Mouse (Mus musculus): ENCODE results near the gene Tub. TPM values are rescaled to one million over a fixed set of nuclear protein-coding genes. Genes with fewer than 3 reads are reported as not detected.

The Tub gene
- polyA plus RNA-seq, 1 experiment = 0.76 TPM

DNA sequence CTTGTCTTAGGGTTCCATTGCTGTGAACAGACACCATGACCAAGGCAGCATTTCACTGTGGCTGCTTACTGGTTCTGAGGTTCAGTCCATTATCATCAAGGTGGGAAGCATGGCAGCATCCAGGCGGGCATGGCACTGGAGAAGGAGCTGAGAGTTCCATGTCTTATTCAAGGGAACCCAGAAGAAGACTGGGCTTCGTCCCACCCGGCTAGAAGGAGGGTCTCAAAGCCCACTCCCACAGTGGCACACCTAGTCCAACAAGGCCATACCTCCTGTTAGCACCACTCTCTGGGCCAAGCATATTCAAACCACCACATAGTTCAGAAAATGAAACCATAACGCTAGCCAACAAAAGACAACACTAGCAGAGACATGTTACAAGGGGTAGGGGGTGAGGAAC lies 13.5 kb upstream of the Tub start:
- Histone ChIP-seq H3K4me1 (ENCODE audit: control insufficient read depth, insufficient read depth, low read length) (peaks cover 9% of the 10 kb centered on the region), H3K4me3 (replicated peaks; ENCODE audit: extremely low read depth, low read depth, low read length) (no peak overlapping the region)
- no peak for DNase-seq
- WGBS = 94% methylated on average over 4 of the region's 4 CpGs
- TF ChIP-seq CTCF (IDR thresholded peaks at IDR 0.05; ENCODE audit: insufficient read depth, low read length) (no peak), POLR2A (IDR thresholded peaks at IDR 0.05; ENCODE audit: borderline replicate concordance, extremely low read depth, low read depth, low read length) (no peak)

DNA sequence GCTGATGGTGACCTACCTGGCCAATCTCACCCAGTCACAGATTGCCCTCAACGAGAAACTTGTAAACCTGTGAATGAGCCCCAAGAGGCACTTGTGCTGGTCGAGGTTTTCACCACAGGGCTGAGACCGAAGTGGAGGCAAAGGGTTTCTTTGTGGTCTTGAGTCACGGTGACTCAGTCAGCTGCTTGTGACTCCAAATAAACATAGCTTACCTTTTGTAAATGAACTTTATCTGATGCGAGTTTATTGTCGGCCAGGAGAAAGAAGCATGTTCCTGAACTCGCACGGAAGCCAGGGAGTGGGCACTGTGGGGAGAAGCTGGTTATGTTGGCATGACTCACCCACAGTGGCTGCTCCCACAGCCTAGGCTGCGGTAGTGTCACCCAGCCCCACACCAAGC lies 8.7 kb upstream of the Tub start:
- no peak for DNase-seq
- H3K4me1 ChIP-seq (ENCODE audit: control insufficient read depth, insufficient read depth, low read length) = no peaks in the 10 kb centered on the region
- TF ChIP-seq CTCF (IDR thresholded peaks at IDR 0.05; ENCODE audit: insufficient read depth, low read length) (no peak), POLR2A (IDR thresholded peaks at IDR 0.05; ENCODE audit: borderline replicate concordance, extremely low read depth, low read depth, low read length) (no peak)
- no peak overlapping the region for H3K4me3 ChIP-seq (replicated peaks; ENCODE audit: extremely low read depth, low read depth, low read length)
- 70% methylated on average over 9 of the region's 9 CpGs for WGBS

- no peak overlapping the region for H3K4me3 ChIP-seq (replicated peaks; ENCODE audit: extremely low read depth, low read depth, low read length)
- TF ChIP-seq POLR2A (IDR thresholded peaks at IDR 0.05; ENCODE audit: borderline replicate concordance, extremely low read depth, low read depth, low read length) (no peak), CTCF (IDR thresholded peaks at IDR 0.05; ENCODE audit: insufficient read depth, low read length) (peak; percentile 35)
- WGBS = 4% methylated on average over 2 of the region's 2 CpGs
- peak; percentile 17 for DNase-seq
- no peaks in the 10 kb centered on the region for H3K4me1 ChIP-seq (ENCODE audit: control insufficient read depth, insufficient read depth, low read length)
Measured at GRCm38 (mm10) chr7:108944002-108944401, 6.1 kb upstream of the Tub start.

- H3K4me1 ChIP-seq (ENCODE audit: control insufficient read depth, insufficient read depth, low read length) = no peaks in the 10 kb centered on the region; the same call in 1 of the 2 replicates
- no peak for TF ChIP-seq POLR2A (IDR thresholded peaks at IDR 0.05; ENCODE audit: borderline replicate concordance, extremely low read depth, low read depth, low read length)
- TF ChIP-seq CTCF (IDR thresholded peaks at IDR 0.05; ENCODE audit: insufficient read depth, low read length) = no peak
- H3K4me3 ChIP-seq (replicated peaks; ENCODE audit: extremely low read depth, low read depth, low read length) = no peak overlapping the region
- no peak for DNase-seq
Measured at GRCm38 (mm10) chr7:108948611-108949010, 1.5 kb upstream of the Tub start.

DNA sequence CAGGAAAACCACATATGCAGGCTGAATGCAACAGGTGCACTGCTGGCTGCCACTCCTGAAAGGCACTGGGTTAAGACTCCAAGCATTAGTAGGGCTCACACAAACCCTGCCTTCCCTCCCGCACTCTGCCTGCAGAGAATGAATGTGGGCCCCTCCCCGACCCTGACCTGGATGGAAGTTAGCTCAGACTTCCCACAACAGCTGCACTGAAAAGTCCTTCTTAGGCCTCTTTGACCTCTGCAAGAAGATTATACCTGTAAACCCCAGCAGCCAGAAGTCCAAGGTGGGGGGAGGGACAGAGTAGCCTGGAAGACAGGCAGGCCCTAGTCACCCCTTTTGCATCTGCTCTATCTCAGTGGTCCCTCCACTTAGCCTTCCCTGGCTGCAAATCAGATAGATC lies 837 bp upstream of the Tub start:
- TF ChIP-seq CTCF (IDR thresholded peaks at IDR 0.05; ENCODE audit: insufficient read depth, low read length) (no peak), POLR2A (IDR thresholded peaks at IDR 0.05; ENCODE audit: borderline replicate concordance, extremely low read depth, low read depth, low read length) (no peak)
- H3K4me3 ChIP-seq (replicated peaks; ENCODE audit: extremely low read depth, low read depth, low read length) = no peak overlapping the region
- DNase-seq = no peak
- H3K4me1 ChIP-seq (ENCODE audit: control insufficient read depth, insufficient read depth, low read length) = no peaks in the 10 kb centered on the region; the same call in 1 of the 2 replicates
- 48% methylated on average over 2 of the region's 2 CpGs for WGBS

GRCm38 (mm10) chr7:108950762-108951331 lies 709 bp downstream of the Tub start:
- no peaks in the 10 kb centered on the region; the same call in 1 of the 2 replicates for H3K4me1 ChIP-seq (ENCODE audit: control insufficient read depth, insufficient read depth, low read length)
- H3K4me3 ChIP-seq (replicated peaks; ENCODE audit: extremely low read depth, low read depth, low read length) = no peak overlapping the region
- no peak for DNase-seq
- WGBS = 2% methylated on average over 52 of the region's 52 CpGs
- TF ChIP-seq POLR2A (IDR thresholded peaks at IDR 0.05; ENCODE audit: borderline replicate concordance, extremely low read depth, low read depth, low read length) (no peak), CTCF (IDR thresholded peaks at IDR 0.05; ENCODE audit: insufficient read depth, low read length) (no peak)

GRCm38 (mm10) chr7:108952801-108953200 lies 2.7 kb downstream of the Tub start:
- DNase-seq = no peak
- TF ChIP-seq CTCF (IDR thresholded peaks at IDR 0.05; ENCODE audit: insufficient read depth, low read length) (no peak), POLR2A (IDR thresholded peaks at IDR 0.05; ENCODE audit: borderline replicate concordance, extremely low read depth, low read depth, low read length) (no peak)
- no peaks in the 10 kb centered on the region; the same call in 1 of the 2 replicates for H3K4me1 ChIP-seq (ENCODE audit: control insufficient read depth, insufficient read depth, low read length)
- H3K4me3 ChIP-seq (replicated peaks; ENCODE audit: extremely low read depth, low read depth, low read length) = no peak overlapping the region
- 69% methylated on average over 6 of the region's 6 CpGs for WGBS

DNA sequence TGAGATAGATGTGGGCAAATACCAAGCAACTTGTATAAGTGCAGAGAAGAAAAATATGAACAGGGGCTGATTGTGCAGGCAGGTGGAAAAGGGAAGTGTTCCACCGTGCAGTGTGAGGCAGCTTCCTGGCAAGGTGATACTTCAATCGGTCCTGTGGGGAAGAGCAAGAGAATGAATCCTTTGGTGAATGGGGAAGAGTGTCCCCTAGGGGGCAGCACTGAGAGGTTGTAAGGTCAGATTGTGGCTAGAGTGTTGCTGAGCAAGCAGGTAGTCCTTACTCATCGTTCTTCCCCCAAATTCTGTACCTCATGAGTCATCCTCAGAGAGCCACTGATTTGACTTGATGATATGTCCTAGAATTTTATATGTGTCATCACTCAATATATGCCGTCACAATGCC lies 4.0 kb downstream of the Tub start:
- no peak for DNase-seq
- H3K4me1 ChIP-seq (ENCODE audit: control insufficient read depth, insufficient read depth, low read length) = no peaks in the 10 kb centered on the region; the same call in 1 of the 2 replicates
- WGBS = 45% methylated on average over 4 of the region's 4 CpGs
- TF ChIP-seq POLR2A (IDR thresholded peaks at IDR 0.05; ENCODE audit: borderline replicate concordance, extremely low read depth, low read depth, low read length) = no peak
- TF ChIP-seq CTCF (IDR thresholded peaks at IDR 0.05; ENCODE audit: insufficient read depth, low read length) = peak; percentile 31; the same call in 1 of the 2 replicates
- no peak overlapping the region for H3K4me3 ChIP-seq (replicated peaks; ENCODE audit: extremely low read depth, low read depth, low read length)

- no peak for DNase-seq
- Histone ChIP-seq H3K4me1 (ENCODE audit: control insufficient read depth, insufficient read depth, low read length) (no peaks in the 10 kb centered on the region), H3K4me3 (replicated peaks; ENCODE audit: extremely low read depth, low read depth, low read length) (no peak overlapping the region)
- 72% methylated on average over 2 of the region's 2 CpGs for WGBS
- no peak for TF ChIP-seq CTCF (IDR thresholded peaks at IDR 0.05; ENCODE audit: insufficient read depth, low read length)
- TF ChIP-seq POLR2A (IDR thresholded peaks at IDR 0.05; ENCODE audit: borderline replicate concordance, extremely low read depth, low read depth, low read length) = no peak
Measured at GRCm38 (mm10) chr7:108957734-108958133, 7.6 kb downstream of the Tub start.

- 25% methylated on average over 2 of the region's 2 CpGs for WGBS
- DNase-seq = no peak
- TF ChIP-seq POLR2A (IDR thresholded peaks at IDR 0.05; ENCODE audit: borderline replicate concordance, extremely low read depth, low read depth, low read length) (no peak), CTCF (IDR thresholded peaks at IDR 0.05; ENCODE audit: insufficient read depth, low read length) (no peak)
- Histone ChIP-seq H3K4me1 (ENCODE audit: control insufficient read depth, insufficient read depth, low read length) (no peaks in the 10 kb centered on the region), H3K4me3 (replicated peaks; ENCODE audit: extremely low read depth, low read depth, low read length) (no peak overlapping the region)
Measured at GRCm38 (mm10) chr7:108965968-108966367, 15.8 kb downstream of the Tub start.

All from lung, adult 2 months (tissue).